Comparison of ENCODE assay signal across 24 mouse cellular contexts in genomic region chr19:24064348-24064895, GRCm38 (mm10). TPM values are rescaled to one million over a fixed set of nuclear protein-coding genes. Genes with fewer than 3 reads are reported as not detected.
A peak's percentile ranks its signal among the peaks of the same experiment; 100 is the strongest.
DNase-seq lines count a peak whose midpoint lies in the region; ATAC-seq and TF ChIP-seq lines count a peak whose summit lies in the region.
"Had no signal": no experiment of that assay in that cellular context is flagged by ENCODE, and none has a peak within 500 bp of the region (broad histone marks: within the 10 kb centered on the region; RNA-seq: fewer than 3 reads in every experiment).

No protein-coding gene starts in this region.

- H3K27ac ChIP-seq in testis, adult 2 months (ENCODE audit: control insufficient read depth, insufficient read depth, low read depth, low read length): peak overlapping the region; percentile 61
- H3K27ac ChIP-seq in intestine, embryonic 16.5 days (ENCODE audit: low read length): peak overlapping the region; percentile 55; the same call in 1 of the 2 replicates
- H3K27ac ChIP-seq: embryonic facial prominence, embryonic 15.5 days; forebrain, embryonic 10.5 days; gastrocnemius, adult 2 months; heart, embryonic 10.5 days had no signal

- peaks cover 10% of the 10 kb centered on the region for H3K4me1 ChIP-seq in testis, adult 2 months (ENCODE audit: control insufficient read depth, insufficient read depth, low read length)
- H3K4me1 ChIP-seq in intestine, embryonic 16.5 days (ENCODE audit: control insufficient read depth, insufficient read depth, low read length): no peaks in the 10 kb centered on the region
- H3K4me1 ChIP-seq: embryonic facial prominence, embryonic 15.5 days; heart, embryonic 10.5 days had no signal

- H3K27me3 ChIP-seq in testis, adult 2 months (ENCODE audit: control insufficient read depth, insufficient read depth, low read length): no peaks in the 10 kb centered on the region
- H3K27me3 ChIP-seq in intestine, embryonic 16.5 days (replicated peaks; ENCODE audit: control insufficient read depth, insufficient read depth, low read length): no peaks in the 10 kb centered on the region
- H3K27me3 ChIP-seq: CH12.LX; embryonic facial prominence, embryonic 15.5 days had no signal

- H3K4me2 ChIP-seq in intestine, embryonic 16.5 days (ENCODE audit: low read depth, low read length): no peak overlapping the region
- H3K4me2 ChIP-seq: embryonic facial prominence, embryonic 15.5 days had no signal

- 39% methylated on average over 12 of the region's 12 CpGs for WGBS in intestine, embryonic 16.5 days

- no peaks in the 10 kb centered on the region for H3K9me3 ChIP-seq in intestine, embryonic 16.5 days (ENCODE audit: control insufficient read depth, low read length)
- H3K9me3 ChIP-seq: embryonic facial prominence, embryonic 15.5 days; forebrain, embryonic 10.5 days; heart, embryonic 10.5 days had no signal

- no peak overlapping the region for H3K9ac ChIP-seq in intestine, embryonic 16.5 days (ENCODE audit: low read depth, low read length)
- H3K9ac ChIP-seq: embryonic facial prominence, embryonic 15.5 days had no signal

- TF ChIP-seq CTCF in testis, adult 2 months (IDR thresholded peaks at IDR 0.05; ENCODE audit: control insufficient read depth, insufficient read depth, insufficient replicate concordance, low read depth, low read length): no peak

- H3K4me3 ChIP-seq in testis, adult 2 months (ENCODE audit: control insufficient read depth, low read depth, low read length): peak overlapping the region; percentile 78
- no peak overlapping the region for H3K4me3 ChIP-seq in intestine, embryonic 16.5 days (ENCODE audit: low read length)
- H3K4me3 ChIP-seq: embryonic facial prominence, embryonic 15.5 days; erythroblast, embryonic 14.5 days; forebrain, embryonic 10.5 days; gastrocnemius, adult 2 months; heart, embryonic 10.5 days had no signal

- no peak for DNase-seq in testis, postnatal 10 days (ENCODE audit: low spot score)
- DNase-seq in WW6 (ENCODE audit: low read depth, low spot score) (peak; percentile 47), MN1 (ENCODE audit: low spot score) (no peak)
- no peak for DNase-seq in cerebellum, postnatal 25 days
- DNase-seq in cerebellum, adult 11-12 months: no peak
- DNase-seq: adrenal gland, postnatal 14 days; cerebellum, adult 2 months; cerebellum, postnatal 10 days; embryo, embryonic 11 days; gastrocnemius, adult 2 months; gastrocnemius, postnatal 25 days; heart, postnatal 36 days; kidney, adult 8-10 months had no signal

- no peaks in the 10 kb centered on the region for H3K36me3 ChIP-seq in testis, adult 2 months (ENCODE audit: control insufficient read depth, insufficient read depth, low read length)
- H3K36me3 ChIP-seq in intestine, embryonic 16.5 days (ENCODE audit: control insufficient read depth, insufficient read depth, low read length): no peaks in the 10 kb centered on the region
- H3K36me3 ChIP-seq: embryonic facial prominence, embryonic 15.5 days; forebrain, embryonic 10.5 days; heart, embryonic 10.5 days had no signal

- ATAC-seq in intestine, embryonic 16.5 days: peak; percentile 46
- ATAC-seq: forebrain, embryonic 14.5 days; hindbrain, embryonic 16.5 days; inflammation-experienced regulatory T-cells, adult 6 months; Patski had no signal

- 0 out of 2 replicates have a peak, but pooled peaks have one; percentile 17 for TF ChIP-seq POLR2A in testis, adult 2 months (IDR thresholded peaks at IDR 0.05; ENCODE audit: control insufficient read depth, low read depth, low read length)

RNA-seq across cellular contexts. Expression of gene Fam189a2, which starts 33.6 kb away (rescaled TPM):
- polyA plus RNA-seq in testis, adult 2 months (2012; rRNA removed): 20.8 and 24.5 TPM in 2 replicates
- polyA plus RNA-seq in intestine, embryonic 16.5 days (2015; fragmentation: Nextera tagmentation; extraction: Ambion mirVana): 0.88 and 0.93 TPM in 2 replicates
- polyA plus RNA-seq: erythroblast, embryonic 14.5 days; inflammation-experienced regulatory T-cells, adult 6 months had no signal

Comparison
In these comparisons a context has a peak if more than half of its experiments do, and no peak if none do; other contexts are left out.
1. RNA of gene Fam189a2, which starts 33.6 kb away (polyA plus RNA-seq): 20.8 to 24.5 TPM in testis, adult 2 months; 0.88 to 0.93 TPM in intestine, embryonic 16.5 days; every median in the first group is over 10 times any median in the second.